Mouse (Mus musculus) erythroblast, embryonic 14.5 days (primary cell): ENCODE measurements at regions not wholly inside any gene's neighbourhood (a gene's known extent, or its start where the extent isn't known, plus 50 kb on each side); places are given as distances from the start of the nearest gene placed in this dataset.

ENCODE experiments used
- H3K27me3 ChIP-seq: 2 replicates; pipeline ENCODE4 v1.6.1; 2012; ENCODE audit warnings: inconsistent platforms; ENCODE audit not compliant: control insufficient read depth
- H3K36me3 ChIP-seq: 2 replicates; pipeline ENCODE4 v1.6.1; 2012; ENCODE audit warnings: mild to moderate bottlenecking, inconsistent platforms; ENCODE audit not compliant: control insufficient read depth
- H3K4me1 ChIP-seq: 2 replicates; pipeline ENCODE4 v1.6.1; 2012; ENCODE audit warnings: inconsistent platforms; ENCODE audit not compliant: control insufficient read depth
- H3K4me3 ChIP-seq: replicated peaks from 2 replicates; pipeline ENCODE3; 2012; ENCODE audit warnings: moderate library complexity, mild to moderate bottlenecking, inconsistent platforms
- H3K9me3 ChIP-seq: 2 replicates; pipeline ENCODE4 v1.6.1; 2012; ENCODE audit warnings: low read length, inconsistent platforms, mixed read lengths; ENCODE audit not compliant: control insufficient read depth
- GATA1 ChIP-seq: IDR thresholded peaks from 2 replicates; pipeline ENCODE4 v1.6.1; 2012; ENCODE audit warnings: low read length, inconsistent platforms, mixed read lengths
- TAL1 ChIP-seq: IDR thresholded peaks from 3 replicates; pipeline ENCODE4 v1.6.1; 2012; ENCODE audit warnings: low read length, inconsistent platforms, mixed read lengths

DNA sequence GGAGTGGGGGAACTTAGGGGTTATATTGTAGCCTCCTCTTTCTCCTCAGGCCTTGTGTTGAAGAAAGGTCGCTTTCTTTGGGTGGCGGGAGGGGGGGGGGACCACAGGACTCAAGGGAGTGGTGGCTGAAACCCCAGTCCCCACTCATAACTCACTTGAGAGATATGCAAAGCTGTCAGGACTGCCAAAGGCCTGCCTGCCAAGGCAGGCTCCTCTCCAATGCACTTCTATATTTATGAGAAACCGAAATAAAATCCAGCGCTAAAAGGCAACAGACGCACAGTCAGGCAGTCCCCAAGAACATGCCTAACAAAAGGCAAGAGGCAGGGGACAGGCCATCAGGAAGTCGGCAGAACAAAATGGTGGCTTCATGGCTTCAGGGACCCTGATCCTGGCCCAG, 97.4 kb upstream of the Tnp1 start:
- Histone ChIP-seq H3K4me1 (no peaks in the 10 kb centered on the region), H3K27me3 (peaks cover 9% of the 10 kb centered on the region), H3K9me3 (no peaks in the 10 kb centered on the region), H3K4me3 (no peak overlapping the region), H3K36me3 (no peaks in the 10 kb centered on the region)
- TF ChIP-seq GATA1 (no peak), TAL1 (no peak)

DNA sequence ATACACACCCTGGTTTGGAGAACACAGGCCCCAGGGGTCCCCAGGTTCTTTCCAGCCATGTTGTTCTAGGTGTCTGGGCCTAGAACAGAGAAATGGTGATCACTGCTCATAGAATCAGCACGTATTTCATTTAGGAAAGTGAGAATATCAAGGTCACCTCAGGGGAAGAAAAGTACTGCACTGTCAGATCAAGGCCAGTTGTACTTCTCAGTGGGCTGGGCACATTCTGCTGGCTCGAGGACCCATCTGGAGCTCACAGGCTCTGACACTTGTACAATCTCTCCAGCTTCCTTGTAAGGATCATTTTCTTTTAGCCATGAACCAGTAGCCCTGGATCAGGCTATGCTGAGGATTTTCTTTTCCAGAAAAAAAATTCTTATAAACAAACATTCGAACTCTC, 97.0 kb upstream of the Tnp1 start:
- no peaks in the 10 kb centered on the region for H3K36me3 ChIP-seq
- H3K9me3 ChIP-seq, result no peaks in the 10 kb centered on the region
- H3K4me1 ChIP-seq, result no peaks in the 10 kb centered on the region
- no peak overlapping the region for H3K4me3 ChIP-seq
- peaks cover 9% of the 10 kb centered on the region for H3K27me3 ChIP-seq
- TF ChIP-seq GATA1, result no peak
- no peak for TF ChIP-seq TAL1

DNA sequence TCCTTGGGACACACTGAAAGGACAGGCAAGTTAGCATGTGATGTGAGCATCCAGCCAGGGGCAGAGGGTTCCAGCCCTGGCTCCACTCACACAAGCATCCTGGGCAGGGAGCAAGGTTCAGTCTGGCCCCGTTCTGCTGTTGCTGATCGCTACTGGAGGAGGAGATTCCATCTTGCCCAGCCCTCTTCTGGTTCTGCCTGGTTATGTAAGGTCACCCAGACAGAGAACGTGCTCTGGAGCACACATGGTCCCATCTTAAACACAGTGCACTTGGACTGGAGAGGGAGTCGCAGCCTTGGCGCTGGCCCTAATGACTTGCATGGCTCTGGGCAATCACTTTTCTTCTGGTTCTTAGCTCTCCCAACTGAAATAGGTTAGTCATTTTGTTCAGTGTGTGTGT, 96.2 kb upstream of the Tnp1 start:
- no peaks in the 10 kb centered on the region for H3K4me1 ChIP-seq
- H3K36me3 ChIP-seq, result no peaks in the 10 kb centered on the region
- TF ChIP-seq GATA1 (no peak), TAL1 (no peak)
- H3K9me3 ChIP-seq, result no peaks in the 10 kb centered on the region
- H3K4me3 ChIP-seq, result no peak overlapping the region
- peaks cover 7% of the 10 kb centered on the region for H3K27me3 ChIP-seq

DNA sequence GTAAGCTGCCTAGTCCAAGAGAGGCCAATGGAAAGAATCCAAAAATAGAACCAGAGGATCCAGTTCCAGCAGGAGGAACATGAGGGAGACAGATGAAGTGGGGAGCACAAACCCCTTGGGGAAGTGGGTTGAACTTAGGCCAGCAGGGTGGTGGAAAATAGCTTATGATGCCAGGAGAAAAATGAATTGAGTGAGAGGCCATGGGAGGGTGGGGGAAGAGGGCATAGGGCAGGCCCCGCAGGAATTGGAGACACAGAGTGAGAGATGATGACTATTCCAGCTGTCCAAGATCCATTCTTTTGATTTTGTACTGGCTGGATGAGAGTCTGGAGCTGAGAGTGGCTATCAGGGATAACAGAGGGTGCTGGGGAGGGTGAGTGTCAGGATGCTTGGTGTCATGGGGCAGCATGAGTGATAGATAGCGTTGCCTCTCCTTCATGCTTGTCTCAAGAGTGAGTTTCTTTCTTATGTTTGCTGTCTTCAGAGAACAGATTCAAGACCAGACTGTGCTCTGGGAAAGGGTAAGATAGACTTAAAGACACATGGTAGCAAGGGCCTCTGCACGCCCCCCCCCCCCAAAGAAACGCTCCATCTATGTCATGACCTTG, 90.3 kb upstream of the Tnp1 start:
- Histone ChIP-seq H3K4me1 (no peaks in the 10 kb centered on the region), H3K36me3 (no peaks in the 10 kb centered on the region), H3K27me3 (peaks cover 5% of the 10 kb centered on the region; the same call in 1 of the 2 replicates), H3K9me3 (no peaks in the 10 kb centered on the region), H3K4me3 (no peak overlapping the region)
- TF ChIP-seq TAL1, result no peak
- TF ChIP-seq GATA1, result no peak

DNA sequence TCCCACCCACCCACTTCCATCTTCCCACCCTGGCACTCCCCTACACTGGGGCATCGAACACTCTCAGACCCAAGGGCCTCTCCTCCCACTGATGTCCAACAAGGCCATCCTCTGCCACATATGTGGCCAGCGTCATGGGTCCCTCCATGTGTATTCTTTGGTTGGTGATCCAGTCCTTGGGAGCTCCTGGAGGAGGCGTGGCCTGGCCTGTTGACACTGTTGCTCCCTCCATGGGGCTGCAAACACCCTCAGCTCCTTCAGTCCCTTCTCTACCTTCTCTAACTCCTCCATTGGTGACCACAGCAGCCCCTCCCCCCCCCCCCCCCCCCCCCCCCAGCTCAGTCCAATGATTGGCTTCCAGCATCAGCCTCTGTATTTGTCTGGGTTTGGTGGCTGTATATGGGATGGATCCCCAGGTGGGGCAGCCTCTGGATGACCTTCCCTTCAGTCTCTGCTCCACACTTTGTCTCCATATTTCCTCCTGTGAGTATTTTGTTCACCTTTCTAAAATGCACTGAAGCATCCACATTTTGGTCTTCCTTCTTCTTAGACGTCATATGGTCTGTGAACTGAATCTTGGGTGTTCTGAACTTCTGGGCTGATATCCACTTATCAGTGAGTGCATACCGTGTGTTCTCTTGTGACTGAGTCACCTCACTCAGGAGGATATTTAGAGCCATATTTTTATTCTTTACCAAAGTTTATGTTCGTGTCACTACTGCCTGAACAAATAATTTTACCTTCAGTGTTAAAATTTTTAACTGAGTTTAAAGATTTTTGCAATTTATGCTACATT, 82.1 kb upstream of the Tnp1 start:
- Histone ChIP-seq H3K4me1 (peaks cover 27% of the 10 kb centered on the region), H3K27me3 (no peaks in the 10 kb centered on the region), H3K9me3 (no peaks in the 10 kb centered on the region), H3K36me3 (no peaks in the 10 kb centered on the region), H3K4me3 (no peak overlapping the region)
- no peak for TF ChIP-seq TAL1
- TF ChIP-seq GATA1, result no peak; the same call in 1 of the 2 replicates

DNA sequence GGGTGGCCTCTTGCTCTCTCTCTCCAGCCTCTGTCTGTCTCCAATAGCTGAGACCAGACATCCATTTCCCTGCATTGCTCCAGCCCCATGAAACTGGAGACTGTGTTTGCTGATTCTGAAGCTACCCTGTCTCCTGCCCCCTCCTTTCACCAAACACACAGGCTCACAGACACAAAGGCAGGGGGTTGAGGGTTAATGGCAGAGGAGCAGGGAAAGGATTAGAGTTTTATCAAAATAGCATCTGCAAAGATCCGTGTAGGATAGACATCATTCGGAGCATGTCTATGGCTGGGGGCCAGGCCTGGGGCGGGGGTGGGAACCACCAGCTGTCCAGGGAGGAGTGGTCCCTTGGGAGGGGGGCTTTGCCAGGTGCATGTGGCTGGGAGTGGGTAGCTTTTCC, 73.9 kb upstream of the Tnp1 start:
- no peak for TF ChIP-seq TAL1
- TF ChIP-seq GATA1, result no peak
- Histone ChIP-seq H3K4me3 (no peak overlapping the region), H3K36me3 (no peaks in the 10 kb centered on the region), H3K27me3 (peaks cover 7% of the 10 kb centered on the region; the same call in 1 of the 2 replicates), H3K9me3 (no peaks in the 10 kb centered on the region; the same call in 1 of the 2 replicates), H3K4me1 (no peaks in the 10 kb centered on the region)

DNA sequence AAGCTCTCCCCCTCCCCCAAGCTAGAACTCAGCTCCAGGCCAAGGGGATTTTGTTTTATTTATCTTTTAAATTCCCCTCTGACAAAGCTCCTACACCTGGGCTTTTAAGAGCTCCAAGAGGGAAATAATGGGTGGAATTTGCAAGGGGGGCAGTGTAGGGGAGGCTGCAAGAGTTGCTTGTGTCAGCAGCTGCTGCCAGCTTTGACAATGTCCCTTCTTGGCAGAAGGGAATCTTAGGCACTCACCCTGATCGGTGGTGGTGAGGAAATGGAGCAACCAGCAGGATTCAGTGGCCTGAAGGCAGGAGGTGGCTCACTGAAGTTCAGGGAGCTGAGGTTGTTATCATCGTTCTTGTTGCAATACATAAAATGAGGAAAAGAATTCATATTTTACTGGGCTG, 72.8 kb upstream of the Tnp1 start:
- no peaks in the 10 kb centered on the region for H3K36me3 ChIP-seq
- H3K4me3 ChIP-seq, result no peak overlapping the region
- peaks cover 10% of the 10 kb centered on the region for H3K27me3 ChIP-seq
- no peaks in the 10 kb centered on the region for H3K4me1 ChIP-seq
- no peak for TF ChIP-seq TAL1
- TF ChIP-seq GATA1, result no peak
- no peaks in the 10 kb centered on the region; the same call in 1 of the 2 replicates for H3K9me3 ChIP-seq

DNA sequence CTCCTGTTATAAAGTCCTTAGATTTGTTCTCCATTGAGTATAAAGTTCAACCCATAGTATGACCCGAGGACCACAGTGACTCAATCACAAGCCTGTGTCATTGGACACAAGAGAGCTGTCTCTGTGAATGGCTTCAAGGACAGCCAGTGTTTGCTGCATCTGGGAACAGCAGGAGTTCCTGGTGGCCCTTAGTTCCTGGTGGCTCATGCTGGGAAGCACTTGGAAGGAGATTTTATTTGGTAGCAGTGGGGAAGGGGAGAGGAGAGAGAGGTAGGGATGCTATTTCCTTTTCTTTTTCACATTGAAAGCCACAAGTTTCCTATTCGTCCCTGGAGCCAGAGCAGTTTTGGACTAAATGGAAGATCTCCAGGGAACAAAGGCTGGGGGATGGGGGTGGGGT, 69.2 kb upstream of the Tnp1 start:
- H3K9me3 ChIP-seq, result no peaks in the 10 kb centered on the region; the same call in 1 of the 2 replicates
- peaks cover 21% of the 10 kb centered on the region for H3K27me3 ChIP-seq
- no peak overlapping the region for H3K4me3 ChIP-seq
- H3K36me3 ChIP-seq, result no peaks in the 10 kb centered on the region
- TF ChIP-seq GATA1 (no peak), TAL1 (no peak)
- H3K4me1 ChIP-seq, result no peaks in the 10 kb centered on the region; the same call in 1 of the 2 replicates

DNA sequence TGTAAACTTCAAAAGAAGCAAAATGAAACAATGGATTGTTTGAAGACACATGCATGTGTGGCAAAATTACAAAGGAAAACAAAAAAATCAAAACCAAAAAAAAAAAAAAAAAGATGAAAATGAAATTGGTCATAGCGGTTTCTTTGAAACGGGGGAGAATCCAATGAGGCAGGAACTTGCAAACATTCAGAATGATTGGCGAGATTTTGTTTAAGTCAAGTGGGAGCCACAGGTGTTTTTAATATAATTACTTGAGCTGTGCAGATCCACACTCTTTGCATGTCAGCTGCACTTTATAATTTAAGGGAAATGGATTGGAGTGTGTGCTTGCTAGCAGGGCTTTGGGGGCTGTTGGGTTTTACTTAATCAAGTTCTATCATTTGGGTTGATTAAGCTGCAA, 67.7 kb upstream of the Tnp1 start:
- Histone ChIP-seq H3K9me3 (no peaks in the 10 kb centered on the region; the same call in 1 of the 2 replicates), H3K4me1 (peaks cover 6% of the 10 kb centered on the region)
- TF ChIP-seq GATA1 (no peak), TAL1 (no peak)

DNA sequence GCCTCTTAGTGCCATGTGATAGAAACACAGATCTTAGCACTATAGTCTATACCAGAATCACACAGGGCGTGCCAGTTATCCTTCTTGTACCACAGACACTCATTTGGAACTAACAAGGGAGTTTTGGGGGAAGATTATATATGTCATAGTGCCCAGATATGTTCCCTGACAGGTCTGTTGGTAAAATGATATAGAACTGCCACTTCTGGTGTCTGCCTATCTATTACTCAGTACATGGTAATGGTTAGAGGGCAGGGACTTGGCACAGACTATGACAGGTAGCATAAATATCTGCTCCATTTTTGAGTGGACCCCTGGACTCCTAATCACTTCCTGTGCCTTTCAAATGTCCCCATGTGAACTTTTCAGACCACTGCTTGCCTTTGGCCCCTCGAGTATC, 63.8 kb upstream of the Tnp1 start:
- H3K4me3 ChIP-seq, result no peak overlapping the region
- peaks cover 18% of the 10 kb centered on the region for H3K4me1 ChIP-seq
- no peaks in the 10 kb centered on the region for H3K36me3 ChIP-seq
- TF ChIP-seq TAL1, result no peak
- no peak for TF ChIP-seq GATA1
- no peaks in the 10 kb centered on the region for H3K9me3 ChIP-seq
- H3K27me3 ChIP-seq, result peaks cover 21% of the 10 kb centered on the region

More for the DNA sequence above, 67.7 kb upstream of the Tnp1 start:
- no peak overlapping the region for H3K4me3 ChIP-seq
- no peaks in the 10 kb centered on the region for H3K36me3 ChIP-seq
- peaks cover 25% of the 10 kb centered on the region for H3K27me3 ChIP-seq
